Mouse (Mus musculus) olfactory bulb, adult 2 months (tissue): ENCODE measurements around the gene Nceh1.

ENCODE experiments used
- CTCF ChIP-seq: fragments of 200-500 bp; IDR thresholded peaks from 2 replicates; pipeline ENCODE4 v1.5.1; 2012; ENCODE audit warnings: low read depth, mild to moderate bottlenecking, low read length, moderate library complexity; ENCODE audit not compliant: insufficient read depth
- POLR2A ChIP-seq: fragments of 200-500 bp; IDR thresholded peaks from 2 replicates; pipeline ENCODE4 v1.6.1; 2012; ENCODE audit warnings: mild to moderate bottlenecking, low read depth, low read length, moderate library complexity; ENCODE audit not compliant: insufficient read depth

GRCm38 (mm10) chr3:27233361-27233760, 50.6 kb downstream of the Nceh1 start:
- TF ChIP-seq CTCF (no peak), POLR2A (no peak)
